24 mouse cellular contexts compared by ENCODE assay signal in the genomic region with DNA sequence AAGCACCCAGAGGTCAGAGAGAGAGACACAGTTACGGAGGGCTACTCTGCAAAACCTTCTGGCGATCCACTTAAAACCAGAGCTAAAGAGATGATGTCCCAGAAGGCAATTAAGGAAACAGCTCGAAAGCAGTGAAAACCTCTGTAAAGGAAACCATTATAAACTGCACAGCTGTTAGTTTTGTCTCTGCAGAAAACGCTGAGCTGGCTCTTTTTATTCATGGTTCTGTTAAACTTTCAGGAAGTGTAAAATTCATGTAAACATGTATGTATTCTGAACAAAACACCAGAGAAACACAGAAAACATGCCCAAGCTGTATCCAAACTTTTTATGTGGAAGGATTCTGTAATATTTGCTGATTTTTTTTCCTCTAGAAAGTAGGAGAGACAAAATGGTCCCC. TPM values are rescaled to one million over a fixed set of nuclear protein-coding genes. Genes with fewer than 3 reads are reported as not detected.
"Had no signal": no experiment of that assay in that cellular context is flagged by ENCODE, and none has a peak within 500 bp of the region (broad histone marks: within the 10 kb centered on the region; RNA-seq: fewer than 3 reads in every experiment).

No protein-coding gene starts in this region.

- H3K9ac ChIP-seq: kidney, embryonic 15.5 days; limb, embryonic 15.5 days; liver, embryonic 14.5 days; liver, postnatal 0 days; midbrain, embryonic 12.5 days; midbrain, embryonic 15.5 days; neural tube, embryonic 12.5 days; neural tube, embryonic 15.5 days had no signal

- H3K27ac ChIP-seq: kidney, embryonic 15.5 days; left cerebral cortex, adult 2 months; limb, embryonic 15.5 days; liver, embryonic 14.5 days; midbrain, embryonic 12.5 days; midbrain, embryonic 15.5 days; neural tube, embryonic 12.5 days; neural tube, embryonic 15.5 days had no signal

- H3K4me1 ChIP-seq: kidney, embryonic 15.5 days; limb, embryonic 15.5 days; midbrain, embryonic 15.5 days; neural tube, embryonic 12.5 days; neural tube, embryonic 15.5 days had no signal

- DNase-seq: kidney, adult 2 months; kidney, postnatal 10 days; kidney, postnatal 36 days; layer of hippocampus, postnatal 36 days; liver, postnatal 0 days; lung, postnatal 14 days; lung, postnatal 4 days; retina, postnatal 1 day; right cerebral cortex, postnatal 25 days; thymus, adult 18-20 months; thymus, postnatal 4 days had no signal

- H3K9me3 ChIP-seq: kidney, embryonic 15.5 days; limb, embryonic 15.5 days; midbrain, embryonic 12.5 days; midbrain, embryonic 15.5 days; neural tube, embryonic 12.5 days; neural tube, embryonic 15.5 days had no signal

- H3K36me3 ChIP-seq: kidney, embryonic 15.5 days; limb, embryonic 15.5 days; midbrain, embryonic 12.5 days; midbrain, embryonic 15.5 days; neural tube, embryonic 12.5 days; neural tube, embryonic 15.5 days had no signal

- ATAC-seq: intestine, postnatal 0 days; liver, postnatal 0 days; midbrain, embryonic 15.5 days had no signal

- H3K4me2 ChIP-seq: kidney, embryonic 15.5 days; limb, embryonic 15.5 days; liver, embryonic 11.5 days; midbrain, embryonic 12.5 days; midbrain, embryonic 15.5 days; neural tube, embryonic 12.5 days; neural tube, embryonic 15.5 days had no signal

- H3K27me3 ChIP-seq: kidney, embryonic 15.5 days; limb, embryonic 15.5 days; midbrain, embryonic 12.5 days; midbrain, embryonic 15.5 days; neural tube, embryonic 12.5 days; neural tube, embryonic 15.5 days had no signal

- H3K4me3 ChIP-seq: kidney, embryonic 15.5 days; left cerebral cortex, adult 2 months; limb, embryonic 15.5 days; midbrain, embryonic 12.5 days; midbrain, embryonic 15.5 days; neural tube, embryonic 12.5 days; neural tube, embryonic 15.5 days had no signal

RNA-seq across cellular contexts. Expression of a gene that starts 2.7 kb away (rescaled TPM):
- total RNA-seq: layer of hippocampus, adult 8-10 months; left cerebral cortex, postnatal 10 days; megakaryocyte, adult 5-6 weeks had no signal
- polyA plus RNA-seq: liver, postnatal 0 days had no signal
